Mouse (Mus musculus) ES-E14 (cell line): ENCODE measurements at regions not wholly inside any gene's neighbourhood (a gene's known extent, or its start where the extent isn't known, plus 50 kb on each side); places are given as distances from the start of the nearest gene placed in this dataset.

Experiments used
- HCFC1 ChIP-seq: IDR thresholded peaks from 2 replicates; pipeline ENCODE4 v1.6.1; 2012; ENCODE audit warnings: low read length, inconsistent platforms, borderline replicate concordance; ENCODE audit not compliant: insufficient read depth
- ZC3H11A ChIP-seq: IDR thresholded peaks from 2 replicates; pipeline ENCODE4 v1.6.1; 2012; ENCODE audit warnings: low read depth, mild to moderate bottlenecking, inconsistent platforms, low read length, borderline replicate concordance

- no peak for TF ChIP-seq ZC3H11A
- no peak for TF ChIP-seq HCFC1
Observed at GRCm38 (mm10) chr7:125140854-125141253, 303.6 kb upstream of the Kdm8 start.
